Mouse (Mus musculus) intestine, embryonic 16.5 days (tissue): ENCODE results near the gene Anxa8. TPM values are rescaled to one million over a fixed set of nuclear protein-coding genes. Genes with fewer than 3 reads are reported as not detected.
A peak's percentile ranks its signal among the peaks of the same experiment; 100 is the strongest.

Experiments
- ATAC-seq: fragments of 200-750 bp; cut with Nextera tagmentation; 2 replicates; pipeline ENCODE4 v1.8.0; 2017; ENCODE audit warnings: moderate TSS enrichment, moderate library complexity
- H3K27ac ChIP-seq: fragments of 300-500 bp; sonication (generic); 2 replicates; pipeline ENCODE4 v1.5.1; 2014; ENCODE audit warnings: mild to moderate bottlenecking, low read length
- H3K27me3 ChIP-seq: fragments of 300-500 bp; sonication (generic); replicated peaks from 2 replicates; pipeline ENCODE4 v1.6.1; 2014; ENCODE audit warnings: low read length, control low read depth, mixed read lengths; ENCODE audit not compliant: control insufficient read depth, insufficient read depth
- H3K36me3 ChIP-seq: fragments of 300-500 bp; sonication (generic); 2 replicates; pipeline ENCODE4 v1.6.1; 2014; ENCODE audit warnings: low read length, control low read depth; ENCODE audit not compliant: control insufficient read depth, insufficient read depth
- H3K4me1 ChIP-seq: fragments of 300-500 bp; sonication (generic); 2 replicates; pipeline ENCODE4 v1.6.1; 2014; ENCODE audit warnings: low read length, control low read depth, mixed read lengths; ENCODE audit not compliant: control insufficient read depth, insufficient read depth
- H3K4me2 ChIP-seq: fragments of 300-500 bp; sonication (generic); 2 replicates; pipeline ENCODE4 v1.6.1; 2014; ENCODE audit warnings: low read depth, low read length, control low read depth
- H3K4me3 ChIP-seq: fragments of 300-500 bp; sonication (generic); 2 replicates; pipeline ENCODE4 v1.5.1; 2014; ENCODE audit warnings: mild to moderate bottlenecking, low read length
- H3K9ac ChIP-seq: fragments of 300-500 bp; sonication (generic); 2 replicates; pipeline ENCODE4 v1.6.1; 2014; ENCODE audit warnings: low read depth, low read length
- H3K9me3 ChIP-seq: fragments of 300-500 bp; sonication (generic); 2 replicates; pipeline ENCODE4 v1.6.1; 2016; ENCODE audit warnings: low read length, control low read depth; ENCODE audit not compliant: control insufficient read depth
- WGBS: fragments of 180-500 bp; shearing (Covaris S2); extraction: QIAGEN DNeasy Blood & Tissue Kit; methylation state at CpG from one replicate; pipeline ENCODE4 v1.1.7; 2014; 5-methylcytosine and 5-hydroxymethylcytosine counted together
- polyA plus RNA-seq: library from polyadenylated mRNA; unstranded; fragments of >200 nt; fragmentation: Nextera tagmentation; extraction: Ambion mirVana; gene quantifications from 2 replicates; pipeline ENCODE4 v1.2.1, GENCODE M21; 2015

Gene Anxa8
- polyA plus RNA-seq, 1 experiment from 2014 or later, result 6.7 TPM

DNA sequence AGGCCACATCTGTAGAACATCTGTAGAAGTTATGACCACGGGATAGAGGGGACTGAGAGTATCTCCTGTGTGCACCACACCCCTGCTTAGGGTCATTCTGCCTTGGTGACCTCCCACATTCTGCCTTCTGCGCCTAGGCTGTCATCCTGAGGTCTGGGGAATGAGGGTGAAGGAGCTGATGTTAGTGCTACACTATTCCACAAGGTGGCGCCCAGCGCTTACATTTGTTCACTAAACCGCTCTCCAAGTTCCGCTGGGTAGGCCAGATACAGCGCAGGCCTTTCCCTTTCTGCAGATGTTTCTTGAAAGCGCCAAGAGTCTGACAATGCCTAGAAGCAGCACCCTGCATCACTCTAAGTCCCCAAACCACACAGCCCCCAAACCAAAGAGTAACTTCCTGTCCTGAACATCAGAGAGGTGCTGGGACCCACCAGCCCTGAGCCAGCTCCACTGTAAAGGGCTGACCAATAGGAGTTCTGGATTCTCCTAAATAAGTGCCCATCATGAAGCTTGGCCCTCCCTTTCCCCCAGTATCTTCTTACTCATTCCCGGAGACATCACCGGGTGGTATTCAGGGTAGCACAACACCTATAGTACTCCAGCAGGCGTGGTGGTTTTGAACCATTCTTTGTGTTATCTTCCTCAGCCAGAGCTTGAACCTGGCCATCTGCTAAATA lies 5.3 kb upstream of the Anxa8 start:
- H3K27ac ChIP-seq, result no peak overlapping the region
- WGBS, result 16% methylated on average over 11 of the region's 11 CpGs
- no peaks in the 10 kb centered on the region for H3K27me3 ChIP-seq
- no peaks in the 10 kb centered on the region; the same call in 1 of the 2 replicates for H3K4me1 ChIP-seq
- no peak overlapping the region for H3K4me2 ChIP-seq
- peak; percentile 64 for ATAC-seq
- H3K36me3 ChIP-seq, result no peaks in the 10 kb centered on the region
- no peaks in the 10 kb centered on the region for H3K9me3 ChIP-seq
- no peak overlapping the region for H3K9ac ChIP-seq
- H3K4me3 ChIP-seq, result no peak overlapping the region

DNA sequence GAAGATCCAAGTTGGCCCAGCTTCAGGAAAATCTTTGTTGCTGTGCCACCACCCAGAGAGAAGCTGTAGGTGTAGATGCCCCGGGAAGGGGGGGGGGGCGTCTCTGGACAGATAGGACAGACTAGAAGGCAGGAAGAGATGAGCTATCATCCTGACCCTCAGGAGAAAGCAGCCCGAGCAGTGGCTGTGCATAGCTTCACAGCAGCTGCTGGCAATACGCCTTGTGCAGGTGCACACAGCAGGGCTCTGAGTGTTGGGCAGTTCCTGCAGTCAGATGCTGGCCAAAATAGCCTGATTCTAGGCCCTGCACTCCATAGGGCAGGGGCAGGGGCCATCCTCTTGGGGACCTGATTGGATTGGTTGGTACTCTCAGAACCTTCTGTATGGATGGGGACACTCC lies 1.0 kb downstream of the Anxa8 start:
- peaks cover 2% of the 10 kb centered on the region; the same call in 1 of the 2 replicates for H3K4me1 ChIP-seq
- WGBS, result 73% methylated on average over 4 of the region's 4 CpGs
- no peak overlapping the region for H3K4me2 ChIP-seq

DNA sequence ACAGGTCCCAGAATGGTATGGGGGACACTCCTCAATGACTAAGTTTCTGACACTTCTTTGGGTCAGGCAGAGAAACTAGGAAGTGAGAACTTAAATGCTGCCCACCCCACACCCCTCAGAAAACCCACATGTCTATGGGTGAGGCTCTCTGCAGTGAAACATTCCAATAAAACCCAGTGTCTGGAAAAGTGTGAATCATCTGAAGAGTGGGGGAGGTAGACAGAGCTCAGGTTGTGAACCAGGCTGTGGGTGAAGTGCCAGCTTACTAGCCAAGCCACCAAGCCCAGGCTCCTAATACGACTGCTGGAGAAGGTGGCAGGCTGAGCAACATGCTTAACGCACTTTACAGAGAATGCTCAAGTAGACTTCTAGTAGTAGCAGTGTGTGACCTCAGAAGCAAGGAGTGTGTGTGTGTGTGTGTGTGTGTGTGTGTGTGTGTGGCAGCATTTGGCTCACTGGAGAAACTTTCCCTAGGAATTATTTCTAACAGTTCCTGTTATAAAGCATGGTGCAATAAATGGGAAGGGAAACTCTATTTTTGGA lies 2.1 kb downstream of the Anxa8 start:
- 65% methylated on average over 2 of the region's 2 CpGs for WGBS
- Histone ChIP-seq H3K27me3 (no peaks in the 10 kb centered on the region), H3K4me3 (no peak overlapping the region), H3K9me3 (no peaks in the 10 kb centered on the region), H3K9ac (no peak overlapping the region), H3K4me2 (no peak overlapping the region), H3K36me3 (no peaks in the 10 kb centered on the region), H3K4me1 (peaks cover 2% of the 10 kb centered on the region; the same call in 1 of the 2 replicates), H3K27ac (no peak overlapping the region)
- no peak for ATAC-seq

More for the DNA sequence above, 1.0 kb downstream of the Anxa8 start:
- H3K27ac ChIP-seq, result no peak overlapping the region
- H3K9me3 ChIP-seq, result no peaks in the 10 kb centered on the region
- H3K4me3 ChIP-seq, result no peak overlapping the region
- H3K9ac ChIP-seq, result no peak overlapping the region
- no peak for ATAC-seq
- no peaks in the 10 kb centered on the region for H3K27me3 ChIP-seq
- H3K36me3 ChIP-seq, result no peaks in the 10 kb centered on the region

DNA sequence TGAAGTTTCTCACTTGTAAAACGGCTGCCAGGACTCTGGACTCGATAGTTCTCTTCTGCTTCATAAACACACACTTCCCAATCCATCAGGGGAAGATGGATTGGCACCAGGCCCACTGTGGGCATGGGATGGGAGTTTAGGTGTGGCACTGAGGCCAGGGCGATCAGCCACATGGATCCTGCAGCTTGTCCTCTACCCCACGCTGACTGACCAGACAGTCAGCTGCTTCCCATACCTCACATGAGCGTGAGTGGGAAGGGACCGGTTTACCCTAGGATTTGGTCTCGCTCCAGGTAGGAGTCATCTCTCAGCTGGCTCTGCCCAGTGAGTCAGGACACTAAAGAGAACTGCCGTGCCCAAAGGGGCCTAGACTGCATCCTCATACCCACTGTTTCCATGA lies 4.0 kb downstream of the Anxa8 start:
- no peak for ATAC-seq
- H3K27me3 ChIP-seq, result no peaks in the 10 kb centered on the region
- no peaks in the 10 kb centered on the region for H3K9me3 ChIP-seq
- peaks cover 2% of the 10 kb centered on the region; the same call in 1 of the 2 replicates for H3K4me1 ChIP-seq
- WGBS, result 79% methylated on average over 8 of the region's 8 CpGs
- H3K9ac ChIP-seq, result no peak overlapping the region
- H3K27ac ChIP-seq, result no peak overlapping the region
- H3K36me3 ChIP-seq, result no peaks in the 10 kb centered on the region
- H3K4me2 ChIP-seq, result no peak overlapping the region
- H3K4me3 ChIP-seq, result no peak overlapping the region

DNA sequence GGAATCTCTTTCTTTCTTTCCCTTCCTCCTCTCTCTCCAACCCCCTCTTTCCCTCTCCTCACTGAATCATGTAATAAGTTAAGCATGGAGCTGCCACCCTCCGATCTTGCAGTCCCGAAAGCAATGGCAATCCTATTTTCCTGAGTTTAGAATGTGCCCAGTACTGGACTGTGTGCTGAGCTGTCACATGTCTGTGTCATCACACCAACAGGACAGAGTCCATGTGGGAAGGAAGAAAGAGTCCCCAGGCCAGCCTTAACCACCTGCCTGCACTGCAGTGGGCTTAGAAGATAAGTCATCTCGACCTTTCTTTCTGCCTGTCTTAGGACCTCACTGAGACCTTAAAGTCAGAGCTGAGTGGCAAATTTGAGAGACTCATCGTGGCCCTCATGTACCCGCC lies 5.7 kb downstream of the Anxa8 start:
- 81% methylated on average over 5 of the region's 5 CpGs for WGBS
- H3K4me3 ChIP-seq, result no peak overlapping the region
- no peaks in the 10 kb centered on the region for H3K36me3 ChIP-seq
- no peak overlapping the region for H3K4me2 ChIP-seq
- H3K9ac ChIP-seq, result no peak overlapping the region
- no peaks in the 10 kb centered on the region for H3K27me3 ChIP-seq
- no peak overlapping the region for H3K27ac ChIP-seq
- ATAC-seq, result peak; percentile 81
- H3K4me1 ChIP-seq, result no peaks in the 10 kb centered on the region
- H3K9me3 ChIP-seq, result no peaks in the 10 kb centered on the region

DNA sequence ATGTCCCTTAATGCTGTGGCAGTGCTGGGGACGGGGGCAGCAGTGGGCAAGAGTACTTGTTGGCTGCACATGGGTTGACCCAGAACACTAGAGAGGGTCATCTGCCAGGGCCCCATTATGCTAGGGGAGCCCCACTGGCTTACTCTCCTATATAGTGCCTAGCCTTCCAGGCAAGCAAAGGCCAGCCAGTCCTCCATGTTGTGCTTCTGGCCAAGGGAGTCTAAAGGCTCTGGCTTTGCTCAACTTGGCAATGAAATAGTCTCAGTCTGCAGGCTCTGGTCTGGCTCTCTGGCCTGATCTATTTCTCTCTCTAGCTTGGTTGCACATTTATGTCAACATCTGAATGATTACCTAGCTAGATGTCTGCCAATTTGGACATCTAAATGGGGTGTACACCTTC lies 7.1 kb downstream of the Anxa8 start:
- no peaks in the 10 kb centered on the region for H3K36me3 ChIP-seq
- ATAC-seq, result no peak
- WGBS, result 85% methylated on average over 1 of the region's 1 CpGs

DNA sequence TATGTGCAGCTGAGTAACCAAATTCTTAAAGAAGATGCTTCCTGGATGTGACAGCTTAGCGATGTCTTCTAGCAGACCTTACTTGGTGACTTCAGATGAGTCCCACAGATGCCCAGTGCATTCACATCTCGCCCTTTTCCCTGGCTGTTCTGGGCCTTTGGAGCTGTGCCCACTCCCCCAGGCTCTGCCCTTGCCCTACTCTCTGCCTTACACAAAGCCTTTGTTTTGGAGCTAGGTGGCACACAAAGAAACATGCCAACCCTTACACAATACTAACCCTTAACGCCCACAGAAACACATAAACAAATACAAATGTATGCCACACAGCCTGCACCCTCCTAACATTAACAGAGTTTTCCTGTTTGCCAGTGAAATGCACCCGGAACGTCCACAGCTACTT lies 10.4 kb downstream of the Anxa8 start:
- H3K9me3 ChIP-seq, result no peaks in the 10 kb centered on the region
- no peaks in the 10 kb centered on the region for H3K4me1 ChIP-seq
- H3K36me3 ChIP-seq, result no peaks in the 10 kb centered on the region
- H3K4me3 ChIP-seq, result no peak overlapping the region
- H3K27me3 ChIP-seq, result no peaks in the 10 kb centered on the region
- H3K4me2 ChIP-seq, result no peak overlapping the region
- no peak overlapping the region for H3K9ac ChIP-seq
- no peak overlapping the region for H3K27ac ChIP-seq
- WGBS, result 73% methylated on average over 5 of the region's 5 CpGs
- no peak for ATAC-seq

More for the DNA sequence above, 7.1 kb downstream of the Anxa8 start:
- Histone ChIP-seq H3K9ac (no peak overlapping the region), H3K9me3 (no peaks in the 10 kb centered on the region), H3K4me3 (no peak overlapping the region), H3K27me3 (no peaks in the 10 kb centered on the region), H3K4me1 (no peaks in the 10 kb centered on the region), H3K27ac (no peak overlapping the region), H3K4me2 (no peak overlapping the region)

DNA sequence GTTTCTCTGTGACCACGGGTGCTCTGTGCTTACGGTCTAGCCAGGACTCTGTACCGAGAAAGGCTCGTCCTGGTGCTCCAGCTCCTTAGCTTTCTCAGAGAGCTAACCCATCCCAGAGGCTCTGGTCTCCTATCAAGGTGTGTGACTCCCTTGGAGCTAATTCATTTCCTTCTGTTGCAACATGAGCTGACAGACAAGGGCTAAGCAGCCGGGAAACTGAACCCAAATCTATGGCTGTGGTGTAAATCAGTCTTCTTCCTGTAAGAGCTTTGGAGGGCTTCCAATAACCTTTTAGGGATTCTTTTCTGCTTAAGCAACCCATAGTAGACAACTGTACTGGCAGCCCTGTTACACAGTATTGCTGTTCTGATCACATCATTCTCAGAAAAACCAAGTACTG lies 16.8 kb downstream of the Anxa8 start, which contains the start of gene A630023A22Rik:
TSS of gene A630023A22Rik (minus strand) at position 154 of the 400 bp plus-strand sequence.
- Histone ChIP-seq H3K36me3 (no peaks in the 10 kb centered on the region), H3K9ac (no peak within 1 kb of the TSS), H3K4me1 (peaks cover 3% of the 10 kb centered on the region; the same call in 1 of the 2 replicates), H3K27me3 (no peaks in the 10 kb centered on the region), H3K4me3 (no peak within 1 kb of the TSS), H3K27ac (no peak within 1 kb of the TSS), H3K9me3 (no peaks in the 10 kb centered on the region), H3K4me2 (no peak within 1 kb of the TSS)
- ATAC-seq, result no peak
- WGBS, result 64% methylated on average over 5 of the region's 5 CpGs

DNA sequence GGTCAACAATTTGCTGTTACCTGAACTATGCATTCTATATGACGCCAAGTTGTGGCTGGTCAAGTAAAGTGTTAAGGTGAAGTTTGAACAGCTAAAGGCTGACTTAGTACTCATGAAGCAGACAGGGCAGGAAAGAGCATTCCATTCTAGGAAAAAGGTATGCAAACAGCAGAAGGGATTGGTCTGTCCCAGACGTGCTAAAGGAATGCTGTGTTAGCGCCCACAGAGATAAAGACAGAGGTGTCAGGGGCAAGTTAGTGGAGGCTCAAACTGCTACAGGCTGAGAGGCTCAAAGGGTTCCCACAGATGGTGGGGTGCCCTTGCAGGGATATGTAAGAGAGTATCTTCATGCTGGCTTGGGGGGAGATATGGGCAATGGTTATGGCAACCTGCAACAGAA lies 18.1 kb downstream of the Anxa8 start:
- no peak for ATAC-seq
- H3K27ac ChIP-seq, result no peak overlapping the region
- H3K4me3 ChIP-seq, result no peak overlapping the region
- H3K36me3 ChIP-seq, result no peaks in the 10 kb centered on the region
- H3K9me3 ChIP-seq, result no peaks in the 10 kb centered on the region
- H3K27me3 ChIP-seq, result no peaks in the 10 kb centered on the region
- H3K4me1 ChIP-seq, result peaks cover 3% of the 10 kb centered on the region; the same call in 1 of the 2 replicates
- no peak overlapping the region for H3K4me2 ChIP-seq
- WGBS, result 69% methylated on average over 3 of the region's 3 CpGs
- H3K9ac ChIP-seq, result no peak overlapping the region
